Mouse (Mus musculus) C2C12 (cell line): ENCODE measurements around the gene Adora3. TPM values are rescaled to one million over a fixed set of nuclear protein-coding genes. Genes with fewer than 3 reads are reported as not detected.

Experiments used
- H3K27me3 ChIP-seq: one replicate; pipeline ENCODE4 v1.6.1; 2011; ENCODE audit not compliant: control insufficient read depth, insufficient read depth, insufficient read length
- H3K36me3 ChIP-seq: one replicate; pipeline ENCODE4 v1.6.1; 2011; ENCODE audit not compliant: control insufficient read depth, insufficient read depth
- H3K4me3 ChIP-seq: one replicate; pipeline ENCODE4 v1.5.1; 2011; ENCODE audit warnings: mild to moderate bottlenecking, control low read depth; ENCODE audit not compliant: poor library complexity, insufficient read depth, severe bottlenecking
- H3K79me2 ChIP-seq: one replicate; pipeline ENCODE4 v1.6.1; 2011; ENCODE audit not compliant: control insufficient read depth, insufficient read depth
- H3K79me3 ChIP-seq: one replicate; pipeline ENCODE4 v1.6.1; 2011; ENCODE audit warnings: low read depth, control low read depth
- H3ac ChIP-seq: one replicate; pipeline ENCODE3; 2011; ENCODE audit warnings: low read depth; ENCODE audit not compliant: control insufficient read depth, insufficient read length
- CEBPB ChIP-seq: IDR thresholded peaks from one replicate; pipeline ENCODE4 v1.6.1; 2011; ENCODE audit warnings: low read depth, mild to moderate bottlenecking, control low read depth, moderate library complexity
- CTCF ChIP-seq: IDR thresholded peaks from one replicate; pipeline ENCODE4 v1.5.1; 2011; ENCODE audit not compliant: control insufficient read depth, insufficient read depth, insufficient read length
- FOSL1 ChIP-seq: IDR thresholded peaks from one replicate; pipeline ENCODE4 v1.8.0; 2011; ENCODE audit warnings: mild to moderate bottlenecking, low read length; ENCODE audit not compliant: poor library complexity, insufficient read depth, severe bottlenecking
- MAX ChIP-seq: IDR thresholded peaks from one replicate; pipeline ENCODE4 v1.6.1; 2011; ENCODE audit warnings: mild to moderate bottlenecking, control low read depth
- MYOD1 ChIP-seq: IDR thresholded peaks from one replicate; pipeline ENCODE4 v1.6.1; 2011; ENCODE audit warnings: low read depth; ENCODE audit not compliant: control insufficient read depth, insufficient read length
- MYOG ChIP-seq: IDR thresholded peaks from one replicate; pipeline ENCODE4 v1.6.1; 2011; ENCODE audit not compliant: control insufficient read depth, insufficient read length; ENCODE audit errors: extremely low read depth
- USF1 ChIP-seq: IDR thresholded peaks from one replicate; pipeline ENCODE4 v1.6.1; 2011; ENCODE audit warnings: low read depth, mild to moderate bottlenecking, control low read depth, moderate library complexity
- polyA plus RNA-seq: library from polyadenylated mRNA; unstranded; fragments of >200 nt; fragmentation: generic; extraction: Trizol; gene quantifications from one replicate; pipeline ENCODE4 v1.2.1, GENCODE M21; 2012; ENCODE audit warnings: missing spikeins

The Adora3 gene
- polyA plus RNA-seq, 1 experiment = not detected

DNA sequence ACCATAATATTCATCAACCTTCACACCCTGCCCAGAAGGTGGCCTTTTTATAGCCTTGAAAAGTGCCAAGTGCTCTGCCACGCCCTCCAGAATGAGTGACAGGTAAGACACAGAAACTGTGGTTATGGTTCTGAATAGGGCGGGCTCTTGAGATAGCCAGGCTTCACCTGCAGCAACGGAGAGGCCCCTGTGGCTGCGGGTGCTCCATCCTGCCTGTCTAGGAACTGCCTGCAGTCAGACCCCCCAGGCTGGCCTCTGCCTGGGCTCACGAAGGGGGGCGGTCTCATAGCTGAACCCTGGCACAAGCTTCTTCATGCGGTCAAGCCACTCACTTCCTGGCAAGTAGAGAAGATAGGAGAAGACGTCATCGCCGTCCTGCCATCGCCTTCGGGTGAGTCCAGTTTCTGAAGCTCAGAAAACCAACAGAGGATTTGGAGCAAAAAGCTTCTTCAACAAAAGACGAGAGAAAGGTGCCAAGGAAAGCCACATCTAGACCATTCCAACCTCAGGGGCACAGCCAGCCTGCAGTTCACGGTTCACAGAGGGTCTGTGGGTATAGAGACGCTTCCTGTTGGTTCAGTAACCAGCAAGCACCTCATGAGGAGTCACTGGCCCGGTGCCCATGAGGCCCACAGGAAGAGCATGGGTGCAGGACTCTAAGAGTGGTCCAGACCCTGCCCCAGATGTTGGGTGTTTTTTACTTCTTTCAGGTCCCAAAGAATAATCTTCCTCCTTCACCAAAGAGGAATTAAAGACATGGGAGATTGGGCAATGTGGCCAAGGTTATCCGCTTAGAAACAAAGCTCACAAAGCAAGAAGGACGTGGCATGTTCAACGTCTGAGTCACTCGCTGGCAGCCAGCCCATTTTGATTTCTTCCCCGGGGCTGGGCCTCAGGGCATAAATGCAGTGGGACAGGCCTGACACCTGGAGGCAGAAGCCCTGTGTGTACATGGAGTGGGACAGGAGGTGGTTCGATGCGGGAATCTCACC lies 24.2 kb downstream of the Adora3 start:
- Histone ChIP-seq H3K79me2 (no peaks in the 10 kb centered on the region), H3ac (no peak overlapping the region), H3K36me3 (no peaks in the 10 kb centered on the region), H3K4me3 (no peak overlapping the region), H3K79me3 (no peaks in the 10 kb centered on the region), H3K27me3 (no peaks in the 10 kb centered on the region)
- TF ChIP-seq MAX (no peak), CTCF (peak; percentile 61), MYOD1 (no peak), FOSL1 (peak; percentile 18), MYOG (no peak), CEBPB (peak; percentile 74)

GRCm38 (mm10) chr3:105896811-105897210 lies 26.2 kb downstream of the Adora3 start:
- Histone ChIP-seq H3K4me3 (no peak overlapping the region), H3K79me2 (no peaks in the 10 kb centered on the region), H3ac (no peak overlapping the region), H3K27me3 (no peaks in the 10 kb centered on the region), H3K36me3 (no peaks in the 10 kb centered on the region), H3K79me3 (no peaks in the 10 kb centered on the region)
- TF ChIP-seq CEBPB = no peak
- TF ChIP-seq CTCF = no peak
- TF ChIP-seq USF1 = no peak
- no peak for TF ChIP-seq FOSL1
- no peak for TF ChIP-seq MYOG
- TF ChIP-seq MAX = no peak
- no peak for TF ChIP-seq MYOD1

- TF ChIP-seq CTCF (no peak), MAX (no peak), MYOG (no peak), MYOD1 (no peak), FOSL1 (no peak), CEBPB (no peak)
- H3K27me3 ChIP-seq = no peaks in the 10 kb centered on the region
- no peaks in the 10 kb centered on the region for H3K36me3 ChIP-seq
- no peaks in the 10 kb centered on the region for H3K79me2 ChIP-seq
- H3K79me3 ChIP-seq = no peaks in the 10 kb centered on the region
- H3ac ChIP-seq = no peak overlapping the region
- no peak overlapping the region for H3K4me3 ChIP-seq
These were observed 27.7 kb downstream of the Adora3 start for GRCm38 (mm10) chr3:105898325-105898724.

DNA sequence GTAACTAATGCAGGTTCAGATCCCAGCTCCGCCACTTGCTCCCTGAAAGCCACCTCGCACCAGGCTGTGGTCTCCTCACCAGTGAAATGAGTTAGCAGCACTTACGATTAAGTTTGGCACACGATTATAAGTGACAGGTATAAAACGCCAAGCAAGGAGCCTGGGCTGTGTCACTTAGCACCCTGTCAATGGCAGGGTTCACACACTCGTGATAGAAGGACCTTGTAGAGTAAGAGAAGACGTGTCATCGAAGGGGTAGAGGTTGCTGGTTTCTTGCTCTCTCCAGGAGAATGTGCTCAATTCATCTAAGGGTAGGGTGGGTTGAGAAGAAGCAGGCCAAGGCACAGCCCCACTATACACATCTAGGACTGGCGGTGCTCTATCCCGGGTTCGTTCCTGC lies 28.2 kb downstream of the Adora3 start:
- TF ChIP-seq MAX = no peak
- no peak for TF ChIP-seq FOSL1

DNA sequence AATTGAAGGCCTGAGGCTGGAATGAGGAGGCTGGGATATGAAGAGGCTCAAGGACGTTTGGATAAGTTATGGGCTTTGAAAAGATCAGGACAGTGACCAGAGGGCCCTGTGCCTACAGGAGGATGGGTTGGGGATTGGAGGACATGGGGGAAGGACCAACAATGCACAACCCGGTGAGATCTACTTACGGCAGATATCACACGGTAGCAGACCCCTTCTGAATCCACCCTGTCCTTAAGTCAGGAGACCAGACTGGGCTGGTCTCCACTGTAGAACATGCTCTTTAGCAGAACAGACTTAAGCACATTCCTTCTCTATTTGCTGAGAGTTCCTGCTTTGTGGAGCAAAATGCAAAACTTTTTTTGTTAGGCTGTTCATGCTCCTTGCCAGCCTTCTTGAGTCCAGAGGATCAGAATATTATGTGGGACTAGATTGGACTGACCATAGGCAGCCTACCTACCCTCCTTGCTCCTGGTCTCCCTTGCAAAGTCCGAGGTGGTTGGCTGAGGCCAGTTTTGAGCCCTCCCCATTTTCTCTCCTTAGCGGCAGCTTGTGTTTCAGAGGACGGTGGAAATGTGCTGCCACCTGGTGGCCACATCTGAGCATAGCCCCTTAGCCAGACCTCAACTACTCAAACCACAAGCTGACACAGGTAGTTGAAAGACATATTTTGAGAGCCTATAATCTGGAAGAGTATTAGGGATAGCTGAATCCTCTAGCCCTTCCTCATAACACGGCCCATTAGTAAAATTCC lies 28.9 kb downstream of the Adora3 start:
- no peaks in the 10 kb centered on the region for H3K79me3 ChIP-seq
- no peaks in the 10 kb centered on the region for H3K36me3 ChIP-seq
- TF ChIP-seq CTCF (peak; percentile 57), MAX (no peak)
- H3K79me2 ChIP-seq = no peaks in the 10 kb centered on the region
- H3K27me3 ChIP-seq = peaks cover under 1% of the 10 kb centered on the region
- no peak overlapping the region for H3ac ChIP-seq
- no peak overlapping the region for H3K4me3 ChIP-seq

More for the DNA sequence above, 28.2 kb downstream of the Adora3 start:
- H3K27me3 ChIP-seq = no peaks in the 10 kb centered on the region
- H3K36me3 ChIP-seq = no peaks in the 10 kb centered on the region
- no peaks in the 10 kb centered on the region for H3K79me2 ChIP-seq
- no peaks in the 10 kb centered on the region for H3K79me3 ChIP-seq
- H3ac ChIP-seq = no peak overlapping the region
- H3K4me3 ChIP-seq = no peak overlapping the region
